Mouse (Mus musculus): ENCODE measurements at regions not wholly inside any gene's neighbourhood (a gene's known extent, or its start where the extent isn't known, plus 50 kb on each side); places are given as distances from the start of the nearest gene placed in this dataset.

DNA sequence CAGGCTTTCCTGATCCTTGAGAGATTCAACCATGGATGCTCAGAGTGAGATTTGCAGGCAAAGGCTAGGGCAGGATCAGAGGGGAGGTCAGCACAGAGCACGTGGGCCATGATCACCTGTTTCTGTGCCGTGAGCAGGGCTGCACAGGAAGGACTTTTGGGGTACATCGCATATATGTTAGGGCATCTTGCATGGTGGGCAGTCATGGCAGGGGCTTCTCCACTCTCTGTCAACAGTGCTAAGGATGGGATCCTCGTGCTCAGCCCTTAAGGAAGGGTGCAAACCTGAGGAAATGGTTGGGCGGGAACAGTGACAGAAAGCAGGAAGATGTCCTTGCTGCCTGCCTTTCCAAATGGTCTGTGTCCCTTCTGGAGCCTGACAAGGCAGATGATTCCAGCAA, 106.2 kb downstream of the Zfp706 start:
- TF ChIP-seq CTCF (IDR thresholded peaks at IDR 0.05; ENCODE audit: borderline replicate concordance, control insufficient read depth, extremely low read depth, insufficient read depth, low read length, poor library complexity) (no peak), POLR2A (IDR thresholded peaks at IDR 0.05; ENCODE audit: control insufficient read depth, extremely low read depth, insufficient read depth, low read length, poor library complexity) (no peak)

Data from thymus, adult 2 months (tissue).